Comparison of ENCODE assay signal across 26 mouse cellular contexts in the genomic region with DNA sequence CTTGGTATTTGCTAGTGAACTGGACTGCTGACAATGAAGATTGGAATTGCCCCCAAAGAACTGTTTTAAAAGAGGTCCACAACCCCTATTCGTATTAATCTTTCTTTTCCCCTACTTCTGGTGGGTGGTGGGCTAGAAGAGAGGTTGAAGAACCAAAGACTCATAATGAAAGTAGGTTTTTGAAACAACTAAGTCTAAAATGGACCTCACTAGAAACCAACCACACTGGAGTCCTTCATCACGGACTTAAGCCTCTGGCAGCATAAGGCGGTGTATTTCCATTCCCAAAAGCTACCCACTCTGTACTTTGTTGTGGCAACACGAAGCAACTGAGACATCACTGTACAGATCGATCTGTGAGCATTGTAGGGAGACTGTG.
"Had no signal": no experiment of that assay in that cellular context is flagged by ENCODE, and none has a peak within 500 bp of the region (broad histone marks: within the 10 kb centered on the region; RNA-seq: fewer than 3 reads in every experiment).

No protein-coding gene starts in this region.

- H3K36me3 ChIP-seq: heart, embryonic 10.5 days; heart, embryonic 13.5 days; heart, embryonic 15.5 days; hindbrain, embryonic 13.5 days; hindbrain, embryonic 15.5 days; kidney, embryonic 15.5 days; limb, embryonic 10.5 days; limb, embryonic 12.5 days; liver, embryonic 13.5 days had no signal

- H3K27ac ChIP-seq: heart, embryonic 10.5 days; heart, embryonic 13.5 days; heart, embryonic 15.5 days; hindbrain, embryonic 13.5 days; hindbrain, embryonic 15.5 days; hindbrain, postnatal 0 days; kidney, embryonic 15.5 days; kidney, postnatal 0 days; left cerebral cortex, adult 2 months; limb, embryonic 10.5 days; limb, embryonic 12.5 days; liver, embryonic 13.5 days had no signal

- ATAC-seq: hindbrain, postnatal 0 days; intestine, embryonic 16.5 days had no signal

- H3K4me3 ChIP-seq: heart, embryonic 10.5 days; heart, embryonic 13.5 days; heart, embryonic 15.5 days; hindbrain, embryonic 13.5 days; hindbrain, embryonic 15.5 days; kidney, embryonic 15.5 days; left cerebral cortex, adult 2 months; limb, embryonic 10.5 days; limb, embryonic 12.5 days; liver, embryonic 13.5 days had no signal

- H3K27me3 ChIP-seq: heart, embryonic 13.5 days; heart, embryonic 15.5 days; kidney, embryonic 15.5 days; liver, embryonic 13.5 days had no signal

- DNase-seq: gastrocnemius, postnatal 14 days; gastrocnemius, postnatal 36 days; heart, adult 18-20 months; heart, postnatal 14 days; heart, postnatal 36 days; kidney, adult 11 months; kidney, adult 2 months; kidney, adult 9 months; kidney, postnatal 14 days; kidney, postnatal 36 days; layer of hippocampus, adult 9-11 months; layer of hippocampus, postnatal 36 days; liver; liver, embryonic 13.5 days had no signal

- H3K4me1 ChIP-seq: hindbrain, embryonic 15.5 days; limb, embryonic 12.5 days; liver, embryonic 13.5 days had no signal
